Mouse (Mus musculus) CD8-positive naive resting alpha-beta T cell, adult 2 months (primary cell): ENCODE measurements around the gene Coq5.

Experiments used
- DNase-seq, 2 experiments: peaks; one replicate each; pipeline ENCODE4 v3.0.0; 2022; ENCODE audit warnings: low read depth in 2 of 2, low spot score in 2 of 2

Coq5 gene

GRCm38 (mm10) chr5:115279226-115280049 is at the start of gene Coq5:
Gene Coq5, plus strand, starts transcription at chr5:115279666.
- DNase-seq, result peak; percentile 71 to 79

- no peak for DNase-seq
These were observed 48.5 kb upstream of the Coq5 start for GRCm38 (mm10) chr5:115230830-115231551.

- DNase-seq, result no peak
These were observed 47.8 kb upstream of the Coq5 start for GRCm38 (mm10) chr5:115231552-115232120.

- DNase-seq, result no peak
These were observed 47.0 kb upstream of the Coq5 start for GRCm38 (mm10) chr5:115232516-115232915.

GRCm38 (mm10) chr5:115233031-115233780 is 46.3 kb upstream of the Coq5 start:
- no peak for DNase-seq

GRCm38 (mm10) chr5:115234519-115234918 is 44.9 kb upstream of the Coq5 start:
- DNase-seq, result no peak

- DNase-seq, result peak; percentile 26 to 28
These were observed 44.1 kb upstream of the Coq5 start for GRCm38 (mm10) chr5:115235323-115235771.

GRCm38 (mm10) chr5:115235786-115236263 is 43.6 kb upstream of the Coq5 start, which contains the start of gene Pop5:
Gene Pop5, plus strand, starts transcription at chr5:115235836.
- DNase-seq, result peak; percentile 81 to 90

GRCm38 (mm10) chr5:115237803-115238728 is 41.4 kb upstream of the Coq5 start:
- peak; percentile 86 to 87 for DNase-seq

GRCm38 (mm10) chr5:115238729-115239195 is 40.7 kb upstream of the Coq5 start:
- DNase-seq, result no peak

GRCm38 (mm10) chr5:115240191-115240590 is 39.3 kb upstream of the Coq5 start:
- no peak for DNase-seq

- DNase-seq, result no peak
These were observed 24.0 kb upstream of the Coq5 start for GRCm38 (mm10) chr5:115255472-115255871.

- no peak for DNase-seq
These were observed 22.4 kb upstream of the Coq5 start for GRCm38 (mm10) chr5:115256909-115257546.

- DNase-seq, result no peak
These were observed 19.1 kb upstream of the Coq5 start for GRCm38 (mm10) chr5:115260356-115260755.

GRCm38 (mm10) chr5:115261141-115261540 is 18.3 kb upstream of the Coq5 start:
- no peak for DNase-seq

- no peak for DNase-seq
These were observed 17.6 kb upstream of the Coq5 start for GRCm38 (mm10) chr5:115261880-115262279.

- no peak for DNase-seq
These were observed 16.8 kb upstream of the Coq5 start for GRCm38 (mm10) chr5:115262502-115263291.

GRCm38 (mm10) chr5:115266340-115266739 is 13.1 kb upstream of the Coq5 start:
- no peak for DNase-seq
